Mouse (Mus musculus) heart, postnatal 14 days (tissue): ENCODE data around the gene Ptpn4. TPM values are rescaled to one million over a fixed set of nuclear protein-coding genes. Genes with fewer than 3 reads are reported as not detected.

ENCODE experiments used
- DNase-seq, 2 experiments: peaks; one replicate each; pipeline ENCODE4 v3.0.0; 2021 to 2022
- intact Hi-C: fragments of 180-260 bp; cut with DNase I; formaldehyde crosslinking; loops from one replicate; pipeline ENCODE4 v1.15.1; 2025
- total RNA-seq, 2 experiments: library from RNA; stranded (reverse); gene quantifications; 2 replicates each; pipeline ENCODE4 v1.2.3; 2021

Ptpn4 gene
- total RNA-seq, 2 experiments from 2014 or later: 32.1 to 32.8 TPM

DNA sequence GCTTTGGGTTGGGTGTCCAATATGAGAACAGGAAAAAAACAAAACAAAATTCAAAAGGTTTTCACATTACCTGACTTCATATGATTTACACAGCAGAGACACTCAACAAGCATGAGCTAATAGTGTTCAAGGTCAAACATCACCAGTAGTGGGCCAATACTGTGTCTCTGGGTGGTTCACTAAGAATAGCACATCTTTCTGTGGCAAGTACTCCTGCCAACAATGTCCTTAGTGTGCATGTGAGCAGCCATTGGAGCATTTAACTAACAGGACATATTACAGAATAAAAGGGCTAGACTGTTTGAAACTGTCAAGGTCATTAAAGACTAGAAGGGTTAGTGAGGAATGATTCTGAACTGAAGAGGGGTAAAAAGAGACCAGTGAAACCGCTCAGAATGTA, 9.3 kb downstream of the Ptpn4 start:
- intact Hi-C loops: loop anchor here (1.0 kb wide), 1 partner anchor 16 kb away; no protein-coding TSS in a partner anchor
- no peak for DNase-seq

- peak; percentile 13 to 47 for DNase-seq
These were observed 18.7 kb downstream of the Ptpn4 start for GRCm38 (mm10) chr1:119818704-119819103.

DNA sequence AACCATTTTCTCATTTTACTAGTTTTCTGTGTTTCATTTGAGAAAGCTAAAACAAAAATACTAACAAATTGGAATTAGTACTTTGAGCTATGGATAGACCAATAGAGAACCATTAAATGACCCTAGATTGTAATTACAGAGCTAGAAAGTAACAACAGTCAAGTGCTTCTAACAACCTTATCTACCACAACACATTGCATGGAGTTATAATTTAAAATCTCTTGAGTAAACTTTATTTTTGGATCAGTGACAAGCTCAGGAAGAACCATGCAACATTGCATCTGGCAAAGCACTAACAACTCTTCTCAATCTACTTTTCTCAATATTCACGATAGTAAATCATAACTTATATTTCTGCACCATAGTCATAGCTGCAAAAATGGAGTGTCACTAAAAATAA, 29.7 kb downstream of the Ptpn4 start:
- intact Hi-C loops: no loop called here
- DNase-seq: no peak

More at GRCm38 (mm10) chr1:119818704-119819103, 18.7 kb downstream of the Ptpn4 start:
- intact Hi-C loops: loop anchor here (1.0 to 10.0 kb wide), 5 partner anchors 77 to 276 kb away; partner anchors contain the start of gene Tmem177

DNA sequence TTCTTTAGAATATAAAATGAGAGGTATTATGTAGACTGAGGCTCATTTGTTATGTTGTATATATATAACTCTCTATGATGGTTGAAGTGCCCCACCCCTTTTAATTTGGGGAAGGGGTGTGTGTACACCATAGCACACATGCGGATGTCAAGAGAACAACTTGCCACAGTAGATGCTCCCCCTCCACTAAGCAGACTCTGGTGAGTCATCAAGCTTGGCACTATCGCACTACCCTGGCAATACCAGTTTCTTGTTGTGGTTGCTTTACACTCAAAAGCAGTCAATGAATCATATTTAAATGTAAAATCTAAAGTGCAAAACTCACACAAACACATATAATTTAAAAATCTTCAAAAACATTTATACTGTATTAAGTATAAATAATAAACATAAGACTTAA, 31.4 kb downstream of the Ptpn4 start:
- intact Hi-C loops: no loop called here
- DNase-seq: no peak

DNA sequence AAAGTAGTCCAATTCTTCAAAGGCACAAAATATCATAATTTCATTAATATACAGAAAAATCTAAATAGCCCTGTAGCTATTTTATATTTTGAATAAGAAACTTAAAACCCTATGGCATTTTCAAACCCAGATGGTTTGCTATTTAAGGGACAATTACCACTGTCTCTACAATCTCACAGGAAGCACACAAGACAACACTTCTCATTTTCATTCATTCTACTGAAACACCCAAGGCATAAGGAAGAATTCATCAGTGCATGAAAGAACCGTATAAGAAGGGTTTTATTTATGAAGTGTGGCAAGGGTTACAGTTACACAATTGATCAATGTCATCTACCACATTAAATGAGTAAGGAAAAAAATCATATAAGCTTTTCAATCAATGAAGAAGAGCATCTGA, 32.8 kb downstream of the Ptpn4 start:
- intact Hi-C loops: no loop called here
- no peak for DNase-seq

DNA sequence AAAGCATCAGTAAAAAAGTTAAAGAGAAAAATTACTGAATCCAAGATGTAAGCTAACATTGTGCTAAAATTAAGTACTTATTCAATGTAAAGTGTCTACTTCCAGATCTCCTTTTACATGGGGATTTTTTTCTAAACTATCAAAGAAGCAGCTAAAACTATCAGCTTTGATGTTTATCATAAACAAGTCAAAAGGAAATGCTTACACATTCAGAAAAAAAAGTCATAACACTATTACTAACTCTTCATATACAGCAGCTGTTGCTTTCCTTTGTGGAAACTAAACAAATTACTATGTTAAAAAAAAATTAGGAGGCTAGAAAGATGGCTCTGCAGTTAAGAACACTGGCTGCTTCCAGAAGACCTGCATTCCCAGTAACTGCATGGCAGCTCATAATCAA, 42.2 kb downstream of the Ptpn4 start:
- intact Hi-C loops: no loop called here

GRCm38 (mm10) chr1:119794342-119794741, 43.1 kb downstream of the Ptpn4 start:
- intact Hi-C loops: no loop called here
- DNase-seq: no peak

More for the DNA sequence above, 42.2 kb downstream of the Ptpn4 start:
- DNase-seq: no peak

- intact Hi-C loops: no loop called here
- DNase-seq: no peak
These were observed 46.8 kb downstream of the Ptpn4 start for GRCm38 (mm10) chr1:119790616-119791015.

GRCm38 (mm10) chr1:119775915-119776314, 61.5 kb downstream of the Ptpn4 start:
- no peak for DNase-seq
- intact Hi-C loops: no loop called here

DNA sequence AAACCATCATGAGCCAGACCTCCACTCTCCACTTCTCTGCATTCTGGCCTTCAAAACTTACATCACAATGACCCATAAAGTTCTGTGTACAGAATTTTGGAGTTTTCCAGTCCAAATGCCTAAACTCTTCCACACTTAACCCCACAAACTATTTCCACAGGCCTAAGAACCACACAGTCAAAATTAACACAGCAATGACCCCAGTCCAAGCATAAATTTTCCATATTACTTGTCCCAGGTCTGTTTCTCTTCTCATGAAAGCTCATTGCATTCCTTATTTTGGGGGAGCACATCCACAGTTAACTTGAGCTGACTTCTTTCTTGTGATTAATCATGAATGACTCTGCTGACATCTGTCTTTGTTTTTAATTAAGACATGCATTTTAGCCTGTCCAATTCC, 101.7 kb downstream of the Ptpn4 start:
- no peak for DNase-seq
- intact Hi-C loops: no loop called here

DNA sequence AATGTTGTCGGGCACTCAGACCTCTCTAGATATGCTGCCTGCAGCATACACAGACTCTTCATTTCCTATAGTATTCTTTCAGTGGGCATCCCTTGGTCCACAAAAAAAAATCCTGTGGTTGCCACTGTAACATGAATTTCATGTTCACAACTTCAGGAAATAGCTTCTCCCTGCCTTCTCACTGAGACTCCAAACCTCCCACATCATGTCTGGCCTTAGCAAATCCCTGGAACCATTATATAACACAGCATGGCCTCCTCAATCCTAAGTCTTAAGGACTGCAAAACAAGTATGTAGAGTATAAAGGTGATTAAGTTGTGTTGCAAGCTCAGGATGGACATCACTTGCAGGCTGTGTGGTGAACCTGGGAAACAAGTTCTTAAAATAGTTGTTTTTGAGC, 102.6 kb downstream of the Ptpn4 start:
- intact Hi-C loops: no loop called here
- DNase-seq: no peak

GRCm38 (mm10) chr1:119731166-119731565, 106.2 kb downstream of the Ptpn4 start:
- intact Hi-C loops: no loop called here
- no peak for DNase-seq

- intact Hi-C loops: no loop called here
- no peak for DNase-seq
These were observed 124.4 kb downstream of the Ptpn4 start for GRCm38 (mm10) chr1:119713017-119713416.

DNA sequence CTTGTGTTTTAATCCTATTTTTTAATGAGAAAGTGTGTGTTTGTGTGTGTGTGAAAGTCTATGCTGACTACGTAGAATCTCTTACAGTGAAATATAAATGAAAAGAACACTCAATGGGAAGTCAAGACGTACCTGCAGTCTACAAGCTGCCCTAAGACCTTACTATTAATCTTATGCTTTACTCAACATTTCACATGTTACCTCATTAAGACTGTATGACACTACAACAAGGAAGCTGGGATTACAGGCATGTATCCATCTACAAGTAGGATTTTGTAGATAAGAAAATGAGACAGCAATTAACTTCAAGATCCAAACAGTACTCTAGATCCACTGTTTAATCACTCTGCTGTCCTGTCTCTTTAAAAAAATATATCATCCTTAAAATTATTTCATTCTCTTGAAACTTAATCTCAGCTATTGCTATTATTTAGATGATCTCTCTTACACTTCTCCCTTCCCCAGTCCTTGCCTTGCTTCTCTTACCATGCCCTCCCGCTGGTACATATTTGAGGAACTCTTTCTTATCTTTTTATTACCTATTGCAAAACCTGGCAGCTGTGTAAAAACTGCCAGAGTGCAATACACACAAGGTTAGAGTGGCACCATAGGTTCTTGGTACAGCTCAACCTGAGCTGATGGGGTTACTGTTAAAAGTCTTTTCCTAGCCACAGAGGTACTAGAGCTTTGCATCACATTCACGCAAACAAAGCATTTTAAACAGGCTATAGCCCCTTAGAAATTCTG, 130.8 kb downstream of the Ptpn4 start:
- DNase-seq: no peak
- intact Hi-C loops: no loop called here

- intact Hi-C loops: loop anchor here (10.0 kb wide), 1 partner anchor 228 kb away; no protein-coding TSS in a partner anchor
- DNase-seq: no peak
These were observed 140.6 kb downstream of the Ptpn4 start for GRCm38 (mm10) chr1:119696860-119697259.

- intact Hi-C loops: no loop called here
- no peak for DNase-seq
These were observed 151.4 kb downstream of the Ptpn4 start for GRCm38 (mm10) chr1:119685773-119686558.

DNA sequence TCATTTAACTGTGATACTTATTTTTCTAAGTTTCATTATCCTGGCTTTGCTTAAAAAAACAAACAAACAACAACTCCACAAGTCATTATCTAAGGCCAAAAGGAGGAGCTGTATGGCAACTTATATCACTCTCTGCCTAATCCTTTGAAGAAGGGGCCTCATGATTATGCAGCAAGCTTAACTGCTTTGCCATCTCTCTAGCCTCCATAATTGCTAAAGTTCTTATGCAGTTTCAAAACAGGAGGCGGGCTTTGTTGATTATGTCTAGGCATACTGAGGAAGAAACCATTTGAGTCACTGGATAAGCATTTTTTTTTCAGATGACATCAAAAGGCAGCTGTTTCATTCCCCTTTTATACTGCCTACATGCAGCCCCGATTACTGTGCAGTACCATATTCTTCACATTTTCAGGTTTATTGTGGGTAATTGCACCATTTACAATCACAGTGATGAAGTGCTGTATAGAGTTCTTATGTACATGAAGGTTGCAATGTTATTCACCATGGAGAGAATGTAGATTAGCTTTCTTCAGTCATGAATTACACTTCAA, 155.7 kb downstream of the Ptpn4 start:
- intact Hi-C loops: no loop called here
- no peak for DNase-seq

GRCm38 (mm10) chr1:119674984-119675383, 162.4 kb downstream of the Ptpn4 start:
- peak; percentile 27 to 41 for DNase-seq
- intact Hi-C loops: loop anchor here (1.0 to 5.0 kb wide), 3 partner anchors 127 to 588 kb away; no protein-coding TSS in a partner anchor

GRCm38 (mm10) chr1:119666904-119667303, 170.5 kb downstream of the Ptpn4 start:
- intact Hi-C loops: no loop called here
- DNase-seq: no peak

GRCm38 (mm10) chr1:119654307-119654706, 183.1 kb downstream of the Ptpn4 start:
- DNase-seq: no peak

GRCm38 (mm10) chr1:119650386-119650785, 187.0 kb downstream of the Ptpn4 start:
- no peak for DNase-seq
- intact Hi-C loops: no loop called here

More at GRCm38 (mm10) chr1:119654307-119654706, 183.1 kb downstream of the Ptpn4 start:
- intact Hi-C loops: no loop called here
